Mouse (Mus musculus) embryonic fibroblast, embryonic 13.5 days (primary cell): ENCODE measurements around the gene Osbpl2.

Source experiments
- CTCF ChIP-seq: IDR thresholded peaks from 2 replicates; pipeline ENCODE4 v1.5.1; 2011; ENCODE audit warnings: mild to moderate bottlenecking, control low read depth, low read length, moderate library complexity, borderline replicate concordance; ENCODE audit not compliant: insufficient read depth
- POLR2A ChIP-seq: IDR thresholded peaks from 2 replicates; pipeline ENCODE4 v1.6.1; 2011; ENCODE audit warnings: low read depth, mild to moderate bottlenecking, control low read depth, low read length, moderate library complexity

GRCm38 (mm10) chr2:180085926-180086636 is 33.0 kb upstream of the Osbpl2 start:
- TF ChIP-seq POLR2A (no peak), CTCF (no peak)
